Mouse (Mus musculus) heart, postnatal 0 days (tissue): ENCODE results near the gene Vcpkmt.

Experiments
- CTCF ChIP-seq: IDR thresholded peaks from 2 replicates; pipeline ENCODE4 v1.5.1; 2016; ENCODE audit warnings: antibody characterized with exemption, control low read depth, low read depth
- EP300 ChIP-seq: IDR thresholded peaks from 2 replicates; pipeline ENCODE4 v1.6.1; 2016; ENCODE audit warnings: antibody characterized with exemption, low read depth

DNA sequence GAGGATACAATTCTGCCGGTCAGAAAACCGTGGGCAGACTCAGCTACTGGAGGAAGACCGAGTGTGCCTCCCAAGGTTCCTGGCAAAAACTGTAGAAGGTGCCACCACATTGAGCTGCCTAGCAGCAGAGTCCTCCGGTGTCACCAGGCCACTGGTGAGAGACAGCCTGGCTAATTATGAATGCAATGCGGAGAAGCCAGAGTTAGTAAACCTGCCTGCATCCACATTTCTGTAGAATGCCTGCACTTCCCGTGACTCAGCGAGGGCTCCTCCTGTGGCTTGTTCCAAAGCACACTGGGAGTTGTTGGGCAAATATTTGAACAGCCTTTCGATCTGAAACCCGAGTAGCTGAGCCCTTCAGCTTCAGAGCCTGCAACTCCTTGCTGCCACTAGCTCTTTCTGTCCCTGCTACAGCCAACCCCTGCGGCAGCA, 45.6 kb downstream of the Vcpkmt start:
- TF ChIP-seq CTCF (no peak), EP300 (no peak)
